Mouse (Mus musculus): ENCODE measurements at regions not wholly inside any gene's neighbourhood (a gene's known extent, or its start where the extent isn't known, plus 50 kb on each side); places are given as distances from the start of the nearest gene placed in this dataset.
"Not testable (repeated sequence)": the region's sequence is repeated elsewhere in the genome, so short reads cannot be mapped to it uniquely, and the experiment has no call there.

- TF ChIP-seq EP300, CTCF (IDR thresholded peaks at IDR 0.05; ENCODE audit: low read depth): not testable (repeated sequence)
Observed at GRCm38 (mm10) chr8:114030141-114030540, 103.2 kb upstream of the Nudt7 start.
